Mouse (Mus musculus) ES-Bruce4 (cell line): Measurements from ENCODE around the gene Olfm1. TPM values are rescaled to one million over a fixed set of nuclear protein-coding genes. Genes with fewer than 3 reads are reported as not detected.

Source experiments
- H3K27ac ChIP-seq: 2 replicates; pipeline ENCODE4 v1.5.1; 2012; ENCODE audit warnings: low read length, inconsistent platforms; ENCODE audit not compliant: insufficient read depth
- H3K27me3 ChIP-seq: 2 replicates; pipeline ENCODE4 v1.6.1; 2012; ENCODE audit warnings: mild to moderate bottlenecking, low read length, inconsistent platforms; ENCODE audit not compliant: control insufficient read depth, poor library complexity, insufficient read depth, severe bottlenecking
- H3K36me3 ChIP-seq: 2 replicates; pipeline ENCODE4 v1.6.1; 2012; ENCODE audit warnings: inconsistent platforms, mild to moderate bottlenecking, low read length, moderate library complexity; ENCODE audit not compliant: control insufficient read depth, poor library complexity, insufficient read depth, severe bottlenecking
- H3K4me1 ChIP-seq: one replicate; pipeline ENCODE4 v1.8.1; 2011; ENCODE audit warnings: low read length; ENCODE audit not compliant: control insufficient read depth, insufficient read depth
- H3K4me3 ChIP-seq: 2 replicates; pipeline ENCODE4 v1.5.1; 2011; ENCODE audit warnings: low read depth, mild to moderate bottlenecking, low read length
- H3K9ac ChIP-seq: 2 replicates; pipeline ENCODE4 v1.6.1; 2012; ENCODE audit warnings: low read depth, mild to moderate bottlenecking, inconsistent platforms; ENCODE audit not compliant: poor library complexity, severe bottlenecking
- H3K9me3 ChIP-seq: replicated peaks from 2 replicates; pipeline ENCODE4 v1.6.1; 2012; ENCODE audit warnings: mild to moderate bottlenecking, low read length, inconsistent platforms; ENCODE audit not compliant: control insufficient read depth, poor library complexity, insufficient read depth, severe bottlenecking
- CTCF ChIP-seq: IDR thresholded peaks from one replicate; pipeline ENCODE4 v1.8.1; 2011; ENCODE audit warnings: low read depth, low read length
- EP300 ChIP-seq: IDR thresholded peaks from 2 replicates; pipeline ENCODE4 v1.6.1; 2011; ENCODE audit warnings: low read depth, low read length; ENCODE audit not compliant: insufficient read depth
- POLR2A ChIP-seq: IDR thresholded peaks from one replicate; pipeline ENCODE4 v1.8.1; 2011; ENCODE audit warnings: low read length; ENCODE audit not compliant: insufficient read depth
- polyA plus RNA-seq: library from polyadenylated mRNA; stranded (reverse); fragments of >200 nt; gene quantifications from 2 replicates; pipeline ENCODE4 v1.2.4, GENCODE M21; 2011; ENCODE audit warnings: low read depth; ENCODE audit not compliant: missing spikeins, insufficient read depth, insufficient read length

Gene Olfm1
- polyA plus RNA-seq, 1 experiment: 8.9 TPM

DNA sequence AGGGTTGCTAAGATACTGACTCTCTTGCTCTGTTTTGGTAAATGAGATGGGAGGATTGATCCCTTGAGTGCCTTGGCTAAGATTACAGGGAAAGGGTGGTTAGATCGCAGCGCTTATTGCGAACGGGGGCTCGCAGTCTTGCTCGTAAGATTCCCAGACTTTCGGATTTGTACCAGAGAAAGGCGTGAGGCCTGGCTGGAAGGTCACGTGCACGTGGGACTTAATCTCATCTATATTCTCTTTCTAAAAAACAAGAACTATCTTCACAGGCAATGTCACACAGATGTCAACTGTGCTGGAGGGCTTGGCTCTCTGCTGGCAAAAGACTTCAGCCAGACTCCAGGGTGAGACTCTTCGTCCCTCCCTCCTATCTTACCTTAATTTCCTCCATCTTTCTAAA is 43.1 kb upstream of the Olfm1 start:
- no peak overlapping the region for H3K9ac ChIP-seq
- H3K4me3 ChIP-seq: no peak overlapping the region
- no peaks in the 10 kb centered on the region for H3K9me3 ChIP-seq
- no peaks in the 10 kb centered on the region for H3K36me3 ChIP-seq
- no peak for TF ChIP-seq EP300
- no peak for TF ChIP-seq CTCF
- no peak for TF ChIP-seq POLR2A
- H3K4me1 ChIP-seq: no peaks in the 10 kb centered on the region
- H3K27ac ChIP-seq: no peak overlapping the region
- no peaks in the 10 kb centered on the region for H3K27me3 ChIP-seq

DNA sequence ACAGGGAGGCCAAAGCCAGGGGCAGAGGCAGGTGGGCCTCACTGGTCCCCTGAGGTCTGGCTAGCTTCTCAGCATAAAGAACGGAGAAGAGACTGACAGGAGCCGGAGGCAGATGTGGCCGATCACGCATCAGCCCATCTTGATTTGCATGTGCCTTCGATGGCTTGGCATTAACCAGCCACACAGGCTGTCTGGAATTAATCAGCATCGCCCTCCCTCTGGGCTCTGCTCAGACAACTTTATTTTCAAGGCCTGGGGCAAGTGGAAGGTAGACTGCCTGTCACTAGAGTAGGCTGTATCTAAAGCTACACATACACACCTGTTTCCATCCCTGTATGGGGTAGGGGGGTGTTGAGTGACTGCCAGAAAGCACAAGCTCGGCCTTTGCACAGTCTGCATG is 32.2 kb upstream of the Olfm1 start:
- no peaks in the 10 kb centered on the region for H3K9me3 ChIP-seq
- H3K4me3 ChIP-seq: no peak overlapping the region
- no peaks in the 10 kb centered on the region for H3K4me1 ChIP-seq
- H3K36me3 ChIP-seq: no peaks in the 10 kb centered on the region
- H3K27ac ChIP-seq: no peak overlapping the region
- H3K27me3 ChIP-seq: no peaks in the 10 kb centered on the region
- TF ChIP-seq CTCF (no peak), POLR2A (no peak), EP300 (no peak)
- H3K9ac ChIP-seq: no peak overlapping the region

DNA sequence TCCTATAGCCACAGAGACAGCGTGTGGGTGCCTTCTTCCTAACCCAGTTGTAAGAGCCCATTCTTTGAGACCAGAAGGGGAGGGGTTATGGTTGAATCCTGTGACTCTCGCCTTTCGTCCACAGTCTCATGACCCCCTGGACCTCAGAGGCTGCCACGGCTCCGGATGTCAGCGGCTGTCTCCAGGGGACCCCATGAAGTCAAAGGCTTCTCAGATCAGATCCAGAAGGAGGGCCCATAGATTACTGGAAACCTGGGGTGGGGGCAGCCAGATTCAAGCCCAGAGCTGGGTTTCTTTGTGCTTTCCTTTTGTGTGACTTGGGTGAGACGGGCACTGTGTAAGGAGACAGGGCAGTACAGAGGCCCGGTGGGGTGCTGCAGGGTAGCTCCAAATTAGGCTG is 27.2 kb upstream of the Olfm1 start:
- Histone ChIP-seq H3K9ac (no peak overlapping the region), H3K27ac (no peak overlapping the region), H3K9me3 (no peaks in the 10 kb centered on the region), H3K4me3 (no peak overlapping the region), H3K4me1 (no peaks in the 10 kb centered on the region), H3K27me3 (no peaks in the 10 kb centered on the region; the same call in 1 of the 2 replicates), H3K36me3 (no peaks in the 10 kb centered on the region)
- no peak for TF ChIP-seq POLR2A
- no peak for TF ChIP-seq EP300
- TF ChIP-seq CTCF: no peak

DNA sequence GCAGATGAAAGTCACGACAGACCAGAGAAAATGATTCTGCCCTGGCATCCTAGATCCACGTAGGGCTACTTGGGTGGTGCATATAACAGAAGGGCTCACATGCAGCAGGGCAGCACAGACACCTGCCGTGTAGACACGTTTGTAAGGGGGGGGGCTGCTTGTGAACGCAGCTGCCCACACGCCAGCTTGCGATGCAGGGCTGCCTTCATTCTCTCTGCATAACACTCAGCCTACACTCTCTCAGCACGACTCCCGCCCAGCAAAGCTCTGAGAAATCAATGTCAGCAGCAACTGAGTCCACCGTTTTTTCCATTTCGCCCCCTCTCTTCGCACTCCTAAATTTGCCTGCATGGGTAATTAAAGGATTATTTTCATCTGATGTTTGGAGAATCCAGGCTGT is 23.5 kb upstream of the Olfm1 start:
- Histone ChIP-seq H3K27me3 (no peaks in the 10 kb centered on the region; the same call in 1 of the 2 replicates), H3K36me3 (no peaks in the 10 kb centered on the region), H3K4me3 (no peak overlapping the region), H3K9me3 (no peaks in the 10 kb centered on the region), H3K9ac (no peak overlapping the region), H3K4me1 (no peaks in the 10 kb centered on the region), H3K27ac (no peak overlapping the region)
- TF ChIP-seq CTCF (no peak), POLR2A (no peak), EP300 (no peak)

DNA sequence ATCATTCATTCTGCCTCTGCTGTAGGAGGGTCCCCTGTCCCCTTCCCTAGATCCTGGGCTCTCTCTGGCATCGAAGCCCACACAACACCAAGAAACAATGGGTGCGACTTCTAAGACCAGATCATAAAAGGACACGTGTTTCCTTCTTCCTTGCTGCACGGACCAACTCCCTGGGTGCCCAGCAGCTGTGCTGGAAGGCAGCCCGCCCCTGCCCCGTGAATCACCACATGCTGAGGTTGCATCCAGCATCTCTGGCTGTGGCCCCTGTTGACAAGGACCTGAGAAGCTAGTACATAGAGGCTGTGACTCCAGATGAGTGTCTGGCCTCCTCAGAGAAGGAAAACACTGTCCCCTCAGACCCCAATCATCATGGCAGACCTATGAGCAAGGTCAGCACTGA is 20.8 kb upstream of the Olfm1 start:
- Histone ChIP-seq H3K9me3 (0 out of 2 replicates have a peak, but pooled peaks cover 2% of the 10 kb centered on the region), H3K4me1 (no peaks in the 10 kb centered on the region), H3K4me3 (no peak overlapping the region), H3K36me3 (no peaks in the 10 kb centered on the region), H3K9ac (no peak overlapping the region), H3K27ac (no peak overlapping the region), H3K27me3 (no peaks in the 10 kb centered on the region; the same call in 1 of the 2 replicates)
- TF ChIP-seq EP300: no peak
- no peak for TF ChIP-seq POLR2A
- no peak for TF ChIP-seq CTCF

DNA sequence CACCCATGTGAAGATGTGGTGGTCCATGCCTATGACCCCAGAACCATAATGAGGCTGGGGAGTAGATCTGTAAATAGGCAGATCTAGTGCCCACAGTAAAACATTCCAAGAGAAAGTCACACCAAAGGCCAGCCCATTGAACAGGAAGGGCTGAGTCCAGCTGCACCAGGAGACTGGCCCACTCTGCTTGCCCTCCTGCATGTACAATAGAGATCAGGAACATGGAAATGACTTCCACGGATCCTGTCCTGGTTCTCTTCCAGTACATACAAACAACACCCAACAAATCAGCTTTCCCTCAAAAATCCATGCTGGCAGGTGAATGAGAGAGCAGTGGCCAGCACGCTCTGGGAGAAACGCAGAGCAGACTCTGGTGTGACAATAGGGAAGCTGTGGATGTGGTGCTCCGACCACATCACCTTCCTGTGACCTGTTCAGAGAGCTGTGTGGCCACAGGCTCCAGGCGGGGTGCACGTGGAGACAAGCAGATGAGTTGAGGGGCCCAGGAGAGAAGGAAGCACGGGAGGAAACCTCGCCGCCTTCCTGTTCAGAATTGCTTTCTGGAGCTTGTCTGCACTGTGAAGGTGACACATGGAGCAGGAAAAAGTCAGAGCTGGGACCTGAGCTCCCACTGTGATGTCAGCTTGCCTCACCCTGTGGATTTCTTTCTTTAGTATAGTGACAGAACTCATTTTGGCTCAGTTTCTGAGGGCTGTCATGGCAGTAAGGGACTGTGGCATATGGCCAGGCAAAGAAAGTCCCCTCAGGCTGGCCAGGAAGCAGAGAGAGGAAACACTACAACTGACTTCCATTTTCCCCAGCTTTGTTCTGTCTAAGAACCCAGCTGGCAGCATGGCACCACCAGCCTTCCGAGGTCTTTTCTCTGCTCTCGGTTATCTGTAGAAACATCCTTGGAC is 19.3 kb upstream of the Olfm1 start:
- H3K9ac ChIP-seq: no peak overlapping the region
- H3K36me3 ChIP-seq: no peaks in the 10 kb centered on the region
- no peaks in the 10 kb centered on the region for H3K4me1 ChIP-seq
- H3K27ac ChIP-seq: no peak overlapping the region
- no peak overlapping the region for H3K4me3 ChIP-seq
- no peaks in the 10 kb centered on the region; the same call in 1 of the 2 replicates for H3K27me3 ChIP-seq
- no peak for TF ChIP-seq CTCF
- no peak for TF ChIP-seq POLR2A
- 0 out of 2 replicates have a peak, but pooled peaks cover 2% of the 10 kb centered on the region for H3K9me3 ChIP-seq
